25 mouse cellular contexts compared by ENCODE assay signal in genomic region chr4:144940796-144941462, GRCm38 (mm10). TPM values are rescaled to one million over a fixed set of nuclear protein-coding genes. Genes with fewer than 3 reads are reported as not detected.
DNase-seq lines count a peak whose midpoint lies in the region; ATAC-seq and TF ChIP-seq lines count a peak whose summit lies in the region.
"Had no signal": no experiment of that assay in that cellular context is flagged by ENCODE, and none has a peak within 500 bp of the region (broad histone marks: within the 10 kb centered on the region; RNA-seq: fewer than 3 reads in every experiment).

No protein-coding gene starts in this region.

- H3K27ac ChIP-seq in heart, embryonic 13.5 days (replicated peaks): no peak overlapping the region
- no peak overlapping the region; the same call in 1 of the 2 replicates for H3K27ac ChIP-seq in heart, adult 2 months
- peak overlapping the region; percentile 1; the same call in 1 of the 2 replicates for H3K27ac ChIP-seq in midbrain, embryonic 10.5 days (replicated peaks)
- no peak overlapping the region for H3K27ac ChIP-seq in midbrain, embryonic 11.5 days (ENCODE audit: low read depth, low read length)
- H3K27ac ChIP-seq: embryonic facial prominence, embryonic 13.5 days; hindbrain, embryonic 12.5 days; lung, embryonic 15.5 days; neural tube, embryonic 15.5 days had no signal

- no peak for TF ChIP-seq CTCF in heart, adult 2 months (IDR thresholded peaks at IDR 0.05)

- intact Hi-C loops in heart, adult 2 months (cut with DNase I): no loop called here

- no peaks in the 10 kb centered on the region for H3K36me3 ChIP-seq in heart, embryonic 13.5 days
- no peaks in the 10 kb centered on the region for H3K36me3 ChIP-seq in heart, adult 2 months (ENCODE audit: control insufficient read depth, insufficient read depth, low read length)
- H3K36me3 ChIP-seq in midbrain, embryonic 10.5 days: no peaks in the 10 kb centered on the region
- H3K36me3 ChIP-seq in midbrain, embryonic 11.5 days (ENCODE audit: control insufficient read depth, insufficient read depth, low read length): no peaks in the 10 kb centered on the region
- H3K36me3 ChIP-seq: embryonic facial prominence, embryonic 13.5 days; hindbrain, embryonic 12.5 days; lung, embryonic 15.5 days; neural tube, embryonic 15.5 days had no signal

- 67% methylated on average over 13 of the region's 13 CpGs for WGBS in heart, embryonic 13.5 days
- 77% methylated on average over 13 of the region's 13 CpGs for WGBS in heart, adult 2 months
- 76% methylated on average over 13 of the region's 13 CpGs for WGBS in midbrain, embryonic 10.5 days
- 75% methylated on average over 13 of the region's 13 CpGs for WGBS in midbrain, embryonic 11.5 days

- ATAC-seq in heart, embryonic 13.5 days (ENCODE audit: extremely low read depth, insufficient number of reproducible peaks, low FRiP score, low TSS enrichment): no peak
- no peak for ATAC-seq in midbrain, embryonic 11.5 days (ENCODE audit: low FRiP score)
- ATAC-seq: forebrain, embryonic 14.5 days; inflammation-experienced regulatory T-cells, adult 6 months; midbrain, embryonic 16.5 days had no signal

- TF ChIP-seq POLR2A in heart, adult 2 months (IDR thresholded peaks at IDR 0.05; ENCODE audit: insufficient read depth, low read depth, low read length): no peak

- no peaks in the 10 kb centered on the region for H3K79me2 ChIP-seq in heart, adult 2 months (replicated peaks; ENCODE audit: control insufficient read depth, insufficient read depth, low read length)

- no peak for TF ChIP-seq EP300 in heart, adult 2 months (IDR thresholded peaks at IDR 0.05; ENCODE audit: insufficient read depth, low read depth, low read length)

- no peaks in the 10 kb centered on the region for H3K9me3 ChIP-seq in heart, embryonic 13.5 days
- H3K9me3 ChIP-seq in midbrain, embryonic 10.5 days (replicated peaks): no peaks in the 10 kb centered on the region
- no peaks in the 10 kb centered on the region for H3K9me3 ChIP-seq in midbrain, embryonic 11.5 days (ENCODE audit: control insufficient read depth, low read length)
- H3K9me3 ChIP-seq: embryonic facial prominence, embryonic 13.5 days; hindbrain, embryonic 12.5 days; lung, embryonic 15.5 days; megakaryocyte, embryonic 14.5 days; neural tube, embryonic 15.5 days had no signal

- H3K4me3 ChIP-seq in heart, embryonic 13.5 days: no peak overlapping the region
- no peak overlapping the region for H3K4me3 ChIP-seq in heart, adult 2 months
- H3K4me3 ChIP-seq in midbrain, embryonic 10.5 days: no peak overlapping the region
- H3K4me3 ChIP-seq in midbrain, embryonic 11.5 days (ENCODE audit: low read depth, low read length): no peak overlapping the region
- H3K4me3 ChIP-seq: embryonic facial prominence, embryonic 13.5 days; hindbrain, embryonic 12.5 days; lung, embryonic 15.5 days; megakaryocyte, embryonic 14.5 days; neural tube, embryonic 15.5 days had no signal

- H3K9ac ChIP-seq in heart, embryonic 13.5 days: peak overlapping the region; percentile 20; the same call in 1 of the 2 replicates
- H3K9ac ChIP-seq in heart, adult 2 months (ENCODE audit: low read depth, low read length): no peak overlapping the region
- H3K9ac ChIP-seq in midbrain, embryonic 11.5 days (ENCODE audit: low read length): no peak overlapping the region
- H3K9ac ChIP-seq: embryonic facial prominence, embryonic 13.5 days; hindbrain, embryonic 12.5 days; lung, embryonic 15.5 days; neural tube, embryonic 15.5 days had no signal

- 0 out of 2 replicates have a peak, but pooled peaks cover 3% of the 10 kb centered on the region for H3K4me1 ChIP-seq in heart, embryonic 13.5 days
- H3K4me1 ChIP-seq in heart, adult 2 months (ENCODE audit: control insufficient read depth, insufficient read depth, low read length): peaks cover 9% of the 10 kb centered on the region
- H3K4me1 ChIP-seq in midbrain, embryonic 10.5 days: no peaks in the 10 kb centered on the region
- no peaks in the 10 kb centered on the region for H3K4me1 ChIP-seq in midbrain, embryonic 11.5 days (ENCODE audit: control insufficient read depth, insufficient read depth, low read length)
- H3K4me1 ChIP-seq: embryonic facial prominence, embryonic 13.5 days; hindbrain, embryonic 12.5 days; neural tube, embryonic 15.5 days had no signal

- no peak for DNase-seq in heart, adult 2 months
- DNase-seq in kidney, postnatal 25 days: peak; percentile 21 to 74
- DNase-seq in kidney, adult 18-20 months: no peak
- DNase-seq in midbrain, embryonic 10.5 days (ENCODE audit: low spot score): no peak
- DNase-seq in midbrain, embryonic 11.5 days (ENCODE audit: low spot score, missing footprints): no peak
- DNase-seq in spleen, adult 12 weeks (ENCODE audit: low spot score): no peak
- DNase-seq: adrenal gland, postnatal 14 days; cerebellum, adult 18-20 months; cerebellum, postnatal 36 days; gastrocnemius, postnatal 14 days; heart, postnatal 10 days; layer of hippocampus, postnatal 36 days; spleen, adult 18-20 months; thymus, adult 18-20 months; thymus, postnatal 4 days had no signal

- H3K27me3 ChIP-seq in heart, embryonic 13.5 days (replicated peaks): no peaks in the 10 kb centered on the region
- no peaks in the 10 kb centered on the region for H3K27me3 ChIP-seq in heart, adult 2 months (ENCODE audit: control insufficient read depth, insufficient read depth, low read length)
- no peaks in the 10 kb centered on the region for H3K27me3 ChIP-seq in midbrain, embryonic 10.5 days (ENCODE audit: low read depth, poor library complexity, severe bottlenecking)
- H3K27me3 ChIP-seq in midbrain, embryonic 11.5 days (ENCODE audit: control insufficient read depth, insufficient read depth, low read length): no peaks in the 10 kb centered on the region
- H3K27me3 ChIP-seq: CH12.LX; embryonic facial prominence, embryonic 13.5 days; hindbrain, embryonic 12.5 days; lung, embryonic 15.5 days; neural tube, embryonic 15.5 days had no signal

- no peak overlapping the region for H3K4me2 ChIP-seq in heart, embryonic 13.5 days
- H3K4me2 ChIP-seq in midbrain, embryonic 11.5 days: no peak overlapping the region
- H3K4me2 ChIP-seq: embryonic facial prominence, embryonic 13.5 days; hindbrain, embryonic 12.5 days; lung, embryonic 15.5 days; neural tube, embryonic 15.5 days had no signal

RNA-seq across cellular contexts. Expression of gene Dhrs3, which starts 48.3 kb away (rescaled TPM):
- polyA plus RNA-seq in heart, embryonic 13.5 days (2015; fragmentation: Nextera tagmentation; extraction: Ambion mirVana): 37.4 and 45.8 TPM in 2 replicates
- 100 to 1,000 TPM; 139 to 143 TPM for total RNA-seq in heart, adult 2 months (2021)
- polyA plus RNA-seq in heart, adult 2 months (2012; rRNA removed): 113 and 144 TPM in 2 replicates
- 7.0 and 8.6 TPM in 2 replicates for polyA plus RNA-seq in midbrain, embryonic 10.5 days (2016; fragmentation: Nextera tagmentation; extraction: Ambion mirVana)
- 5.9 and 7.9 TPM in 2 replicates for polyA plus RNA-seq in midbrain, embryonic 11.5 days (2014; fragmentation: Nextera tagmentation; extraction: Ambion mirVana)

Comparison
In these comparisons a context has a peak if more than half of its experiments do, and no peak if none do; other contexts are left out.
1. DNase-seq: peak in kidney, postnatal 25 days (2 of 2); none in heart, adult 2 months (0 of 2), kidney, adult 18-20 months (single experiment), midbrain, embryonic 10.5 days (single experiment), midbrain, embryonic 11.5 days (single experiment) and spleen, adult 12 weeks (single experiment).